Mouse (Mus musculus) macrophage (primary cell): ENCODE data around the gene Flt3. TPM values are rescaled to one million over a fixed set of nuclear protein-coding genes. Genes with fewer than 3 reads are reported as not detected.
A peak's percentile ranks its signal among the peaks of the same experiment; 100 is the strongest.

Experiments
- H3K27ac ChIP-seq: fragments of 350-480 bp; formaldehyde crosslinking; 2 replicates; pipeline ENCODE4 v1.9.0; 2021
- H3K36me3 ChIP-seq: fragments of 350-480 bp; formaldehyde crosslinking; 2 replicates; pipeline ENCODE4 v1.9.0; 2021; ENCODE audit errors: inconsistent target
- H3K4me3 ChIP-seq: fragments of 350-480 bp; formaldehyde crosslinking; 2 replicates; pipeline ENCODE4 v1.9.0; 2021; ENCODE audit errors: inconsistent target
- H3K79me2 ChIP-seq: fragments of 350-480 bp; formaldehyde crosslinking; 2 replicates; pipeline ENCODE4 v1.9.0; 2021; ENCODE audit errors: inconsistent target
- WGBS: methylation state at CpG from one replicate; pipeline ENCODE4 v1.1.7; 2026; ENCODE audit warnings: inconsistent platforms; ENCODE audit not compliant: missing documents; 5-methylcytosine and 5-hydroxymethylcytosine counted together
- polyA plus RNA-seq: library from polyadenylated mRNA; stranded (reverse); fragments of 250-400 nt; gene quantifications from 3 replicates; pipeline ENCODE4 v1.2.4, GENCODE M21; 2018; ENCODE audit warnings: inconsistent platforms
- total RNA-seq, 78 experiments: library from RNA; depleted of rRNA; stranded (reverse); fragments of 250-400 nt; gene quantifications; 1 replicate in 9 of 78; 2 replicates in 24 of 78; 3 replicates in 43 of 78; 4 replicates in 2 of 78; pipeline ENCODE4 v1.2.4; 2018; ENCODE audit warnings: inconsistent platforms in 56 of 78

Flt3 gene
- total RNA-seq (2018; cell fraction: chromatin; rRNA removed): under 1 TPM in 14 of 26 experiments, not detected in 12; 0.12 to 0.44 (median 0.26) TPM
- under 1 TPM; 0.03 to 0.94 (median 0.18) TPM for total RNA-seq (2018; cell fraction: cytosol; rRNA removed)
- total RNA-seq (2018; cell fraction: nucleus; rRNA removed): 1 to 10 TPM in 7 of 26 experiments, under 1 TPM in 19; 0.14 to 1.8 (median 0.76) TPM
- 0.11 to 0.75 TPM (median 0.19 TPM) in 3 replicates for polyA plus RNA-seq

- Histone ChIP-seq H3K79me2 (no peaks in the 10 kb centered on the region), H3K36me3 (no peaks in the 10 kb centered on the region), H3K4me3 (no peak within 1 kb of the TSS), H3K27ac (no peak within 1 kb of the TSS)
- 1% methylated on average over 56 of the region's 56 CpGs for WGBS
Measured at GRCm38 (mm10) chr5:147399843-147400504, at the start of gene Flt3. Gene Flt3 (minus strand): TSS chr5:147400489.

- 82% methylated on average over 4 of the region's 4 CpGs for WGBS
Measured at GRCm38 (mm10) chr5:147448933-147449332, 48.6 kb upstream of the Flt3 start.

GRCm38 (mm10) chr5:147448526-147448925 lies 48.2 kb upstream of the Flt3 start:
- Histone ChIP-seq H3K27ac (no peak overlapping the region), H3K4me3 (no peak overlapping the region), H3K79me2 (peaks cover 100% of the 10 kb centered on the region), H3K36me3 (peaks cover 11% of the 10 kb centered on the region; the same call in 1 of the 2 replicates)
- 93% methylated on average over 4 of the region's 4 CpGs for WGBS

More at GRCm38 (mm10) chr5:147448933-147449332, 48.6 kb upstream of the Flt3 start:
- H3K79me2 ChIP-seq: peaks cover 100% of the 10 kb centered on the region
- no peak overlapping the region for H3K27ac ChIP-seq
- H3K36me3 ChIP-seq: peaks cover 15% of the 10 kb centered on the region
- H3K4me3 ChIP-seq: no peak overlapping the region

- no peaks in the 10 kb centered on the region for H3K36me3 ChIP-seq
- peaks cover 100% of the 10 kb centered on the region for H3K79me2 ChIP-seq
- no peak overlapping the region for H3K27ac ChIP-seq
- H3K4me3 ChIP-seq: no peak overlapping the region
- WGBS: 90% methylated on average over 4 of the region's 4 CpGs
Measured at GRCm38 (mm10) chr5:147445252-147445651, 45.0 kb upstream of the Flt3 start.

- WGBS: 90% methylated on average over 2 of the region's 2 CpGs
- peaks cover 100% of the 10 kb centered on the region for H3K79me2 ChIP-seq
- no peak overlapping the region for H3K27ac ChIP-seq
- H3K4me3 ChIP-seq: no peak overlapping the region
- H3K36me3 ChIP-seq: no peaks in the 10 kb centered on the region
Measured at GRCm38 (mm10) chr5:147444757-147445156, 44.5 kb upstream of the Flt3 start.

- Histone ChIP-seq H3K79me2 (peaks cover 100% of the 10 kb centered on the region), H3K4me3 (no peak overlapping the region), H3K36me3 (no peaks in the 10 kb centered on the region), H3K27ac (no peak overlapping the region)
- 77% methylated on average over 5 of the region's 6 CpGs for WGBS
Measured at GRCm38 (mm10) chr5:147444298-147444697, 44.0 kb upstream of the Flt3 start.

- Histone ChIP-seq H3K27ac (no peak overlapping the region), H3K4me3 (no peak overlapping the region), H3K36me3 (no peaks in the 10 kb centered on the region), H3K79me2 (peaks cover 100% of the 10 kb centered on the region)
- WGBS: 86% methylated on average over 4 of the region's 4 CpGs
Measured at GRCm38 (mm10) chr5:147442741-147443140, 42.5 kb upstream of the Flt3 start.

- 90% methylated on average over 1 of the region's 1 CpGs for WGBS
- H3K4me3 ChIP-seq: no peak overlapping the region
- peaks cover 100% of the 10 kb centered on the region for H3K79me2 ChIP-seq
- no peaks in the 10 kb centered on the region for H3K36me3 ChIP-seq
- no peak overlapping the region for H3K27ac ChIP-seq
Measured at GRCm38 (mm10) chr5:147441979-147442378, 41.7 kb upstream of the Flt3 start.

- Histone ChIP-seq H3K36me3 (no peaks in the 10 kb centered on the region), H3K27ac (no peak overlapping the region), H3K4me3 (no peak overlapping the region), H3K79me2 (peaks cover 100% of the 10 kb centered on the region)
- WGBS: 89% methylated on average over 3 of the region's 3 CpGs
Measured at GRCm38 (mm10) chr5:147440996-147441507, 40.8 kb upstream of the Flt3 start.

GRCm38 (mm10) chr5:147436491-147436890 lies 36.2 kb upstream of the Flt3 start:
- no peak overlapping the region for H3K27ac ChIP-seq
- peaks cover 100% of the 10 kb centered on the region for H3K79me2 ChIP-seq
- WGBS: 67% methylated on average over 5 of the region's 5 CpGs
- H3K4me3 ChIP-seq: no peak overlapping the region
- no peaks in the 10 kb centered on the region for H3K36me3 ChIP-seq

- no peak overlapping the region for H3K27ac ChIP-seq
- H3K4me3 ChIP-seq: no peak overlapping the region
- WGBS: 39% methylated on average over 2 of the region's 2 CpGs
- no peaks in the 10 kb centered on the region for H3K36me3 ChIP-seq
- peaks cover 98% of the 10 kb centered on the region for H3K79me2 ChIP-seq
Measured at GRCm38 (mm10) chr5:147435751-147436150, 35.5 kb upstream of the Flt3 start.

GRCm38 (mm10) chr5:147435224-147435623 lies 34.9 kb upstream of the Flt3 start:
- 14% methylated on average over 4 of the region's 4 CpGs for WGBS
- H3K27ac ChIP-seq: no peak overlapping the region
- H3K79me2 ChIP-seq: peaks cover 93% of the 10 kb centered on the region
- no peak overlapping the region for H3K4me3 ChIP-seq
- no peaks in the 10 kb centered on the region for H3K36me3 ChIP-seq

GRCm38 (mm10) chr5:147432927-147433326 lies 32.6 kb upstream of the Flt3 start:
- H3K36me3 ChIP-seq: no peaks in the 10 kb centered on the region
- H3K79me2 ChIP-seq: peaks cover 70% of the 10 kb centered on the region
- WGBS: 67% methylated on average over 8 of the region's 8 CpGs
- no peak overlapping the region for H3K4me3 ChIP-seq
- no peak overlapping the region for H3K27ac ChIP-seq

GRCm38 (mm10) chr5:147430936-147431839 lies 30.9 kb upstream of the Flt3 start:
- Histone ChIP-seq H3K36me3 (no peaks in the 10 kb centered on the region), H3K79me2 (peaks cover 53% of the 10 kb centered on the region), H3K4me3 (peak overlapping the region; percentile 54), H3K27ac (no peak overlapping the region)
- WGBS: under 1% methylated on average over 42 of the region's 68 CpGs
